Mouse (Mus musculus): ENCODE measurements at regions not wholly inside any gene's neighbourhood (a gene's known extent, or its start where the extent isn't known, plus 50 kb on each side); places are given as distances from the start of the nearest gene placed in this dataset.

GRCm38 (mm10) chr3:73435241-73435640 lies 273.0 kb downstream of the Bche start:
- DNase-seq (ENCODE audit: low spot score) = no peak

- DNase-seq (ENCODE audit: low spot score) = no peak
Measured at GRCm38 (mm10) chr3:73434331-73434730, 273.9 kb downstream of the Bche start.

- DNase-seq (ENCODE audit: low spot score) = peak; percentile 55
Measured at GRCm38 (mm10) chr3:73409929-73410522, 298.2 kb downstream of the Bche start.

- peak; percentile 38 for DNase-seq (ENCODE audit: low spot score)
Measured at GRCm38 (mm10) chr3:73401395-73401794, 306.8 kb downstream of the Bche start.

GRCm38 (mm10) chr3:73395808-73396207 lies 312.4 kb downstream of the Bche start:
- DNase-seq (ENCODE audit: low spot score) = no peak

- no peak for DNase-seq (ENCODE audit: low spot score)
Measured at GRCm38 (mm10) chr3:73389722-73390651, 318.2 kb downstream of the Bche start.

- no peak for DNase-seq (ENCODE audit: low spot score)
Measured at GRCm38 (mm10) chr3:73354861-73355496, 297.4 kb upstream of the Slitrk3 start.

GRCm38 (mm10) chr3:73343199-73343598 lies 285.6 kb upstream of the Slitrk3 start:
- DNase-seq (ENCODE audit: low spot score) = peak; percentile 55

- no peak for DNase-seq (ENCODE audit: low spot score)
Measured at GRCm38 (mm10) chr3:73339730-73340129, 282.1 kb upstream of the Slitrk3 start.

- DNase-seq (ENCODE audit: low spot score) = no peak
Measured at GRCm38 (mm10) chr3:73323214-73323613, 265.6 kb upstream of the Slitrk3 start.

Data from layer of hippocampus, adult 9-10 months (tissue).